Mouse (Mus musculus): ENCODE measurements at regions not wholly inside any gene's neighbourhood (a gene's known extent, or its start where the extent isn't known, plus 50 kb on each side); places are given as distances from the start of the nearest gene placed in this dataset.

DNA sequence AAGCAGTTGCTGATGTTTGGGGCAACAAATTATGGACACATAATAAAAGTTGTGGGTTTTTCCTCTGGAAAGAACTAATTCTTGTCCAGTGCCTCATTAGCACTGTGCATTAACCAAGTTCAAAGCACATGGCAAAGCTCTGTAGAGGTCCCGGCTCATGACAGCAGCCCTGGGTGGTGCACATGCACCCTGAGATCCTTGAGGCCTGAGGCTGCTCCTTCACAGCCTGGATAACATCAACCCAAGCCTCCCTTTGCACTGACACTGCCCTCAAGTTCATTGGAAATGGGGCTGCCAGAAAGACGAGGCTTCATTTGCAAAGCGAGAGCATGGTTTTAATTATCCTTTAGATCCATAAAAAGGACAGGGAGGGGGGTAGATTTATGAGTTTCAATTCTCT lies 216.3 kb downstream of the Ets1 start:
- H3K9me3 ChIP-seq: no peaks in the 10 kb centered on the region
- no peaks in the 10 kb centered on the region for H3K36me3 ChIP-seq
- no peaks in the 10 kb centered on the region for H3K27me3 ChIP-seq (ENCODE audit: insufficient read depth, poor library complexity, severe bottlenecking)
- WGBS: 79% methylated on average over 3 of the region's 3 CpGs
- H3K27ac ChIP-seq: no peak overlapping the region
- H3K4me1 ChIP-seq (replicated peaks): no peaks in the 10 kb centered on the region
- H3K4me3 ChIP-seq: no peak overlapping the region
- DNase-seq (ENCODE audit: low spot score): no peak

DNA sequence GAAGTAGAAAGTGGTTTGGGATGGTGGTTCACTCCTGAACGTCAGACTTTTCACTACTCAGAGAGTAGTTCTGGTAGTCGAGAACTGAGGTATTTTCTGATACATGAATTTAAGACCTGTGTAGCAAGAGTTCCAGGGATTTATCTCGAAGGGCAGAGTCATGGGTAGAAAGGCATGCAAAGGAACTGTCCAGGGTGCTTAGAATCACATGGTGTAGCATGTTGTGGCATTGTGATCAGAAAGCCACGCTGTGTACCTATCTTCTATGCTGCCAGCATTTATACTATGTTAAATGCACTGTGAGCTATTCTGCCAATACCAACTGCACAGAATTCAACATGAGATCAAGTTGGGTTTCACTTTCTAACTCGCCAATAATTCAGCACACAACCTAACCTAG lies 227.3 kb downstream of the Ets1 start:
- 78% methylated on average over 5 of the region's 5 CpGs for WGBS
- Histone ChIP-seq H3K9me3 (no peaks in the 10 kb centered on the region), H3K27ac (no peak overlapping the region), H3K27me3 (ENCODE audit: insufficient read depth, poor library complexity, severe bottlenecking) (no peaks in the 10 kb centered on the region), H3K4me1 (replicated peaks) (no peaks in the 10 kb centered on the region), H3K4me3 (no peak overlapping the region), H3K36me3 (no peaks in the 10 kb centered on the region)
- no peak for DNase-seq (ENCODE audit: low spot score)

DNA sequence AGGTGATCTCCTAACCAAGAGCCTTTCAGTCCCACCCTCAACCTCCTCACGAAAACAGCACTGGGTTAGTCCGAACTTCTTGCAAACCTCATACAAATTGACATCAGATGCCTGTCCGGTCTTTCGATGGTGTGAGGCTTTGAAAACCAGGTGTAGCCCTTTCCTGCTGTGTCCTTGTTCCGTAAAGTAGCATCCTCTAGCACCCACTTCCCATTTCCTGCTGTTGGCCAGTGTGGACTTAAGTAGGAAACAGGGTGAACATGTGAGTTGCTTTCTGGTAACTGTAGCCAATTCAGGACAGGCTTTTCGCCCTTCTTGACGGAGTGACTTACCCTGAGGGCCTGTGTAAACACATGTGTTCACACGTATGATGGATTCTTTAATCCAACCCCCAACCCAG lies 232.9 kb downstream of the Ets1 start:
- DNase-seq (ENCODE audit: low spot score): no peak
- Histone ChIP-seq H3K27ac (no peak overlapping the region), H3K4me3 (no peak overlapping the region), H3K9me3 (no peaks in the 10 kb centered on the region), H3K4me1 (replicated peaks) (no peaks in the 10 kb centered on the region), H3K36me3 (no peaks in the 10 kb centered on the region), H3K27me3 (ENCODE audit: insufficient read depth, poor library complexity, severe bottlenecking) (no peaks in the 10 kb centered on the region)
- 89% methylated on average over 8 of the region's 8 CpGs for WGBS

DNA sequence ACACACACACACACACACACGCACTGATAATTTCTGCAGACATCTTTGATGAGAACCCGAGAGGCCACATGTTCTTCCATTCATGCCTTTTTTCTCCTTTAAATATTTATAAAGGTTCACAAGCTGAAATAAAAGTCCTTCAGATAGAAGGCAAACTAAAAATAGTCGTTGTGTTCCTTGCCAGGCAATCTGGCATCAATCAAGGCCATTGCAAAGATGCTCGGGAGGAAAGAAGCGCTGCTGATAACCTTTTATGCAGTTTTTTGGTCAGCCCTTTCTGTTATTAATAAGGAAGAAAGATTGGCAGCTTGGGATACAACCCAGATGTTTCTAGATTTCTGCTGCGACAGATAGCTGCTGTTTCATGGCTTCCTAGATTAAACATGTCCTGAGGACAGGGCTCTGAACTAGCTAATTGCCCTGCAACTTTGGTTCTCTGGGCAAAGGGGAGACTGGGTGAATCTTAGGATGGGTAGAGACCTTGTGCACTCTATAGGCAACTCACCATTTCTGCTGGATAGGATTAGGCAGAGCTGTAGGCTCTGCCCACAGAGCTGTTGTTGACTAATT lies 238.4 kb downstream of the Ets1 start:
- 71% methylated on average over 6 of the region's 6 CpGs for WGBS
- Histone ChIP-seq H3K27me3 (ENCODE audit: insufficient read depth, poor library complexity, severe bottlenecking) (no peaks in the 10 kb centered on the region), H3K36me3 (no peaks in the 10 kb centered on the region), H3K27ac (no peak overlapping the region), H3K4me3 (no peak overlapping the region), H3K4me1 (replicated peaks) (no peaks in the 10 kb centered on the region), H3K9me3 (no peaks in the 10 kb centered on the region)
- no peak for DNase-seq (ENCODE audit: low spot score)

GRCm38 (mm10) chr9:32882819-32883587 lies 247.0 kb downstream of the Ets1 start:
- H3K36me3 ChIP-seq: no peaks in the 10 kb centered on the region
- no peak overlapping the region for H3K4me3 ChIP-seq
- no peaks in the 10 kb centered on the region for H3K27me3 ChIP-seq (ENCODE audit: insufficient read depth, poor library complexity, severe bottlenecking)
- WGBS: 77% methylated on average over 7 of the region's 7 CpGs
- no peak for DNase-seq (ENCODE audit: low spot score)
- H3K4me1 ChIP-seq (replicated peaks): peaks cover 14% of the 10 kb centered on the region
- H3K27ac ChIP-seq: no peak overlapping the region
- no peaks in the 10 kb centered on the region for H3K9me3 ChIP-seq

DNA sequence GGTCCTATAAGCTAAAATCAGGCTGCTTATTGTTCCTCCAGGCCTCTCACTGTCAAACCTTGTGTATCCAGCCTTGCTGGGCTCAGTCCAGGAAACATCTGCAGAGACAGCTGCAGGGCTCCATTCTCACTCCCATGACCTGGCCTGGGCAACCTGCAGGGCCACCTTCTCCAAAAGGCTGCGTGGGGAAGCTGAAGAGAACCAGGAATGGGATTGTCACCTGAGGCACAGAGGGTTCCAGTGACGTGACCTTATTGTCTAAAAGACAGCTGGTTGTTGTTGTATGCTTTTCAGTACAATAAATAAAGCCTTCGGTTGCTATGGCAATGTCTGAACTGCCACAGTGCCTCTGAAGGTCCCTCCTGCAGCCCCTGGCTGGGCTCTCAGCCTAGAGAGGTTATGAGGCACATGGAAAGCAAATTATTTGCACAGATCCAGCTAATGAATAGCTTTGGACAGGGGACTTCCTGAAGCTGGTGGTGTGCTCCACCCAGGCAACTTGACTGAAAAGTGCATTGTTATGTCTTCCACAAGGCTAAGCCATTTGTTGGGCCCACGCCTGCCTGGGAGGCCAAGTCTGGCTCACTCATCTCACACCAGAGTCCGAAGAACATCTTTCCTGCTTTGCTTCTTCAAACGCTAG lies 250.1 kb downstream of the Ets1 start:
- H3K4me1 ChIP-seq (replicated peaks): peaks cover 14% of the 10 kb centered on the region
- WGBS: 53% methylated on average over 6 of the region's 6 CpGs
- DNase-seq (ENCODE audit: low spot score): peak; percentile 6
- H3K27ac ChIP-seq: peak overlapping the region; percentile 40; the same call in 1 of the 2 replicates
- no peaks in the 10 kb centered on the region for H3K27me3 ChIP-seq (ENCODE audit: insufficient read depth, poor library complexity, severe bottlenecking)
- no peak overlapping the region for H3K4me3 ChIP-seq
- no peaks in the 10 kb centered on the region for H3K9me3 ChIP-seq
- no peaks in the 10 kb centered on the region for H3K36me3 ChIP-seq

GRCm38 (mm10) chr9:32899801-32900200 lies 263.8 kb downstream of the Ets1 start:
- H3K36me3 ChIP-seq: no peaks in the 10 kb centered on the region
- no peak overlapping the region for H3K27ac ChIP-seq
- DNase-seq (ENCODE audit: low spot score): peak; percentile 40
- H3K4me3 ChIP-seq: no peak overlapping the region
- no peaks in the 10 kb centered on the region for H3K27me3 ChIP-seq (ENCODE audit: insufficient read depth, poor library complexity, severe bottlenecking)
- no peaks in the 10 kb centered on the region for H3K9me3 ChIP-seq
- peaks cover 26% of the 10 kb centered on the region for H3K4me1 ChIP-seq (replicated peaks)
- 20% methylated on average over 4 of the region's 4 CpGs for WGBS

- Histone ChIP-seq H3K27ac (peak overlapping the region; percentile 51), H3K27me3 (ENCODE audit: insufficient read depth, poor library complexity, severe bottlenecking) (no peaks in the 10 kb centered on the region), H3K4me1 (replicated peaks) (peaks cover 26% of the 10 kb centered on the region), H3K36me3 (no peaks in the 10 kb centered on the region), H3K4me3 (no peak overlapping the region), H3K9me3 (no peaks in the 10 kb centered on the region)
- peak; percentile 36 for DNase-seq (ENCODE audit: low spot score)
- 27% methylated on average over 4 of the region's 4 CpGs for WGBS
Measured at GRCm38 (mm10) chr9:32901287-32901686, 265.3 kb downstream of the Ets1 start.

DNA sequence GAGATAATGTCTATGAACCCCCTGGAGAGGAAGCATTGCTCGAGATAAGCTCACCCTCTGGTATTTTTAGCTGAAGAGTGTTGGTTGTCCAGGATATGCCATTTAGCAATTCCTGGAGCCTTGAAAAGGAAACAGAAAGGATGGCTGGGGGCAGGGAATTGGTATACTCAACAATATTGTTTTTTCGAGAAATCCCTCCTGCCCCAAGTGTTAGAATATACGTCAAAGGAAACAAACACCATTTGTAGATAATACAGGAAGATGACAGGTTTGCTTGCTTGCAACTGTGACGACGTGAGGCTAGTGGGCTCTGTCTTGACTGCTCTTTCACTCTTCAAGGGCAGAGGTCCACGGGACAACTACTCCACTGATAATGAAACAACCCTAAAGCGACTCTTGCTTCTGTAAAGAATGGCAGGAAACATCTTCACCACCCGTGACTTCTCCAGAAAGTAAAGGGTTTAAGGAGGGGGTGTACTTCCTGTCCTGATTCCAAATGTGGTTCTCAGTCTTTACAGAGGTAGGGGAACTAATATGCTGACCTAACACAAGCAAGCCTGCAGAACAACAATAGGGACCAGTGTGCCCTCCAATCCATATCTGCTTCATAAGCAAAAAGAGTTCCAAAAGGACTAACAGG lies 270.3 kb downstream of the Ets1 start:
- WGBS: 75% methylated on average over 8 of the region's 8 CpGs
- Histone ChIP-seq H3K27me3 (ENCODE audit: insufficient read depth, poor library complexity, severe bottlenecking) (no peaks in the 10 kb centered on the region), H3K36me3 (no peaks in the 10 kb centered on the region), H3K27ac (no peak overlapping the region), H3K9me3 (no peaks in the 10 kb centered on the region), H3K4me3 (no peak overlapping the region), H3K4me1 (replicated peaks) (peaks cover 6% of the 10 kb centered on the region)
- no peak for DNase-seq (ENCODE audit: low spot score)

- no peak for DNase-seq (ENCODE audit: low spot score)
- H3K4me3 ChIP-seq: no peak overlapping the region
- no peaks in the 10 kb centered on the region for H3K9me3 ChIP-seq
- no peak overlapping the region for H3K27ac ChIP-seq
- H3K27me3 ChIP-seq (ENCODE audit: insufficient read depth, poor library complexity, severe bottlenecking): no peaks in the 10 kb centered on the region
- H3K4me1 ChIP-seq (replicated peaks): peaks cover 5% of the 10 kb centered on the region; the same call in 1 of the 2 replicates
- H3K36me3 ChIP-seq: no peaks in the 10 kb centered on the region
- WGBS: 85% methylated on average over 7 of the region's 7 CpGs
Measured at GRCm38 (mm10) chr9:32910641-32911040, 274.6 kb downstream of the Ets1 start.

- Histone ChIP-seq H3K4me3 (no peak overlapping the region), H3K4me1 (replicated peaks) (peaks cover 5% of the 10 kb centered on the region; the same call in 1 of the 2 replicates), H3K27me3 (ENCODE audit: insufficient read depth, poor library complexity, severe bottlenecking) (no peaks in the 10 kb centered on the region), H3K36me3 (no peaks in the 10 kb centered on the region), H3K27ac (no peak overlapping the region), H3K9me3 (no peaks in the 10 kb centered on the region)
- 86% methylated on average over 3 of the region's 3 CpGs for WGBS
- no peak for DNase-seq (ENCODE audit: low spot score)
Measured at GRCm38 (mm10) chr9:32915633-32916032, 279.6 kb downstream of the Ets1 start.

DNA sequence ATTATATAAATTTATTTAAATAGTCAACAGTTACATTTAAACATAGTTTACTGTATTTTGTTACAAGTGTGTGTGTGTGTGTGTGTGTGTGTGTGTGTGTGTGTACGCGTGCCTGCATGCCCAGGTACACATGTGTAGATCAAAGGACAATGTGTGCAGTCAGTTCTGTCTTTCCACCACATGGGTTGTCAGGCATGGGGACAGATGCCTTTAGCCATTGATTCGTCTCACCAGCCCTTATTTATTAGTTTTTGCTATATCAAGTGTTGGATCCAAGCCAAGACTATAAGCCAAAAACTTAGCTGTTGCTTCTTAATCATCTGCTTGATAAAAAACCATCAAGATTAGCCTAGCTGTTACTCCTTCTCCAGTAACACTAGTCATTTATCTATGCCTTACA lies 280.7 kb downstream of the Ets1 start:
- DNase-seq (ENCODE audit: low spot score): no peak
- no peak overlapping the region for H3K4me3 ChIP-seq
- peaks cover 5% of the 10 kb centered on the region; the same call in 1 of the 2 replicates for H3K4me1 ChIP-seq (replicated peaks)
- H3K27ac ChIP-seq: no peak overlapping the region
- H3K36me3 ChIP-seq: no peaks in the 10 kb centered on the region
- H3K9me3 ChIP-seq: no peaks in the 10 kb centered on the region
- WGBS: 91% methylated on average over 3 of the region's 3 CpGs
- H3K27me3 ChIP-seq (ENCODE audit: insufficient read depth, poor library complexity, severe bottlenecking): no peaks in the 10 kb centered on the region

DNA sequence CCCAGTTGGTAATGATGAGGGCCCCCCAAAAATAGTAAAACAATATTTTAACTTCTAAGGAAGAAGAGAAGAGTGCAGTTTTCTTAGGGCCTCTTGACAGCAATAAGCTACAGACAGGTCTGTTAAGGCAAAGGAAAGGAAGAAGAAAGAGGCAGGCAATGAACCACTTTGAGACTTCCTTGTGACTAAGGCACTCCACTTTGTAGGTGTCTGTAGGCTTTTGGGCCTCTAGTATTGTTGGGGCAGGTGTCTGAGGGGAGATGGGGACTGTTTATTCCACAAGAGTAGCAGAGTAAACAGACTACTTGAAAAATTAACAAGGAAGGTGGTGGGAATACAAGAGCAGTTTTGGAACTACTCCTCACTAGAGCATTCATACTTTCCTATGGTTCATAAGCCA lies 287.9 kb downstream of the Ets1 start:
- no peak for DNase-seq (ENCODE audit: low spot score)
- Histone ChIP-seq H3K9me3 (no peaks in the 10 kb centered on the region), H3K4me3 (no peak overlapping the region), H3K36me3 (no peaks in the 10 kb centered on the region), H3K27ac (no peak overlapping the region), H3K4me1 (replicated peaks) (no peaks in the 10 kb centered on the region), H3K27me3 (ENCODE audit: insufficient read depth, poor library complexity, severe bottlenecking) (no peaks in the 10 kb centered on the region)

Data from hindbrain, embryonic 10.5 days (tissue).